10 mouse cellular contexts compared by ENCODE assay signal in the genomic region with DNA sequence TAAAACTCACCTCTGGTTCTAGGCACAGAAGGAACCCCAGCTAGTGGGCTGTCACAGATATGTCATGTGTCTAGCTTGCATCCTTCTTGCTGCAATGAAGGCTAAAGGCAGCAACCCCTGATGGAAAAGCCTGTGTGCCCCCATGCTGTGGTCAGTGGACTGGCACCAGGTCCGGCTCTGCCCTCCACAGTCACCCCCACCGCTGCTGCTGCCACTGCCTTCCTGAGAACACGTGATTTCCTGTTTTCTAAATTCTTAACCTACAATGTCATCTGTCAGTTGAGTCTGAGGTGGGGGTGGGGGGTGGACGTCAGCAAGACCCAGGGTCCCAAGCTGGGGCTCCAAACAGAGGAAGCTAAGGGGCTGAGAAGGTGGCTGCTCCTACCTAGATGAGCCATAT.
DNase-seq lines count a peak whose midpoint lies in the region; ATAC-seq and TF ChIP-seq lines count a peak whose summit lies in the region.
"Had no signal": no experiment of that assay in that cellular context is flagged by ENCODE, and none has a peak within 500 bp of the region (broad histone marks: within the 10 kb centered on the region; RNA-seq: fewer than 3 reads in every experiment).

No protein-coding gene starts in this region.

- no peak for TF ChIP-seq CTCF in bone marrow, adult 2 months (IDR thresholded peaks at IDR 0.05; ENCODE audit: control insufficient read depth, insufficient read depth, low read length)

- H3K36me3 ChIP-seq in forebrain, embryonic 14.5 days (ENCODE audit: control insufficient read depth, insufficient read depth, low read length): no peaks in the 10 kb centered on the region
- H3K36me3 ChIP-seq: embryonic facial prominence, embryonic 10.5 days had no signal

- WGBS in bone marrow, adult 2 months: 8% methylated on average over 4 of the region's 4 CpGs
- 78% methylated on average over 4 of the region's 4 CpGs for WGBS in forebrain, embryonic 14.5 days

- no peak overlapping the region for H3K4me2 ChIP-seq in forebrain, embryonic 14.5 days (ENCODE audit: low read length)

- no peaks in the 10 kb centered on the region for H3K9me3 ChIP-seq in forebrain, embryonic 14.5 days (replicated peaks; ENCODE audit: control insufficient read depth, low read length)
- H3K9me3 ChIP-seq: embryonic facial prominence, embryonic 10.5 days had no signal

- no peak overlapping the region for H3K4me3 ChIP-seq in bone marrow, adult 2 months (replicated peaks; ENCODE audit: control insufficient read depth, low read depth, low read length)
- H3K4me3 ChIP-seq in forebrain, embryonic 14.5 days (ENCODE audit: low read depth, low read length): no peak overlapping the region
- H3K4me3 ChIP-seq: embryonic facial prominence, embryonic 10.5 days had no signal

- peak; percentile 42 to 53 for DNase-seq in lung, adult 18-20 months
- no peak for DNase-seq in lung, postnatal 14 days
- peak; percentile 61 for DNase-seq in lung, postnatal 36 days
- DNase-seq in thymus, postnatal 36 days: peak; percentile 71 to 78
- no peak for DNase-seq in adrenal gland, postnatal 14 days
- no peak for DNase-seq in forebrain, embryonic 14.5 days (ENCODE audit: low spot score)
- DNase-seq: heart, postnatal 36 days had no signal

- no peak for TF ChIP-seq POLR2A in bone marrow, adult 2 months (IDR thresholded peaks at IDR 0.05; ENCODE audit: borderline replicate concordance, control insufficient read depth, low read depth, low read length)

- H3K27me3 ChIP-seq in forebrain, embryonic 14.5 days (replicated peaks; ENCODE audit: control insufficient read depth, insufficient read depth, low read length): 0 out of 2 replicates have a peak, but pooled peaks cover 12% of the 10 kb centered on the region

- peak overlapping the region; percentile 46 for H3K27ac ChIP-seq in bone marrow, adult 2 months (ENCODE audit: control insufficient read depth, insufficient read depth, low read depth, low read length, poor library complexity)
- H3K27ac ChIP-seq in forebrain, embryonic 14.5 days (ENCODE audit: low read depth, low read length): no peak overlapping the region
- H3K27ac ChIP-seq: embryonic facial prominence, embryonic 10.5 days; macrophage had no signal

- no peak for ATAC-seq in forebrain, embryonic 14.5 days

- H3K4me1 ChIP-seq in bone marrow, adult 2 months (ENCODE audit: control insufficient read depth, insufficient read depth, low read length): peaks cover 1% of the 10 kb centered on the region
- H3K4me1 ChIP-seq in forebrain, embryonic 14.5 days (ENCODE audit: control insufficient read depth, insufficient read depth, low read length): peaks cover 5% of the 10 kb centered on the region; the same call in 1 of the 2 replicates

- no peak overlapping the region for H3K9ac ChIP-seq in forebrain, embryonic 14.5 days (ENCODE audit: low read length)

Comparison
In these comparisons a context has a peak if more than half of its experiments do, and no peak if none do; other contexts are left out.
1. DNase-seq: peak in lung, adult 18-20 months (2 of 2), lung, postnatal 36 days (single experiment) and thymus, postnatal 36 days (2 of 2); none in lung, postnatal 14 days (single experiment), adrenal gland, postnatal 14 days (single experiment) and forebrain, embryonic 14.5 days (single experiment).